Mouse (Mus musculus) ES-CJ7 (cell line): Measurements from ENCODE around the gene Pithd1.
A peak's percentile ranks its signal among the peaks of the same experiment; 100 is the strongest.

Source experiments
- DNase-seq: peaks from one replicate; pipeline ENCODE4 v3.0.0; 2011; ENCODE audit warnings: low read depth, low spot score

Gene Pithd1

DNA sequence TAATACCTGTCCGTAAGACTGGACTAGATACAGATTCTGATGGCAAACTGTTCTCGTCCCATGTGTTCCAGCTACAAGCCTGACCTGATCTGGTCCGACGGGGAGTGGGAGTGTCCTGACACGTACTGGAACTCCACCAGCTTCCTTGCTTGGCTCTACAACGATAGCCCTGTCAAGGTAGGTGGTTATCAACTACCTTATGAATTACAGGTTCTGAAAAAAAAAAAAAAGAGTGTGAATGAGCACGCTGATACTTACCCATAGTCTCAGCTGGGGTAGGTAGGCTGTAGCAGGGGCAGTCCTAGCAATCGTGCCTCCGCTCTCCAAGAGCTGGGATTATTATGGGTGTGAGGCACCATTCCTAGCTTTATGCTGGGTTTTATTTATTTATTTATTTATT is 57.2 kb downstream of the Pithd1 start:
- no peak for DNase-seq

DNA sequence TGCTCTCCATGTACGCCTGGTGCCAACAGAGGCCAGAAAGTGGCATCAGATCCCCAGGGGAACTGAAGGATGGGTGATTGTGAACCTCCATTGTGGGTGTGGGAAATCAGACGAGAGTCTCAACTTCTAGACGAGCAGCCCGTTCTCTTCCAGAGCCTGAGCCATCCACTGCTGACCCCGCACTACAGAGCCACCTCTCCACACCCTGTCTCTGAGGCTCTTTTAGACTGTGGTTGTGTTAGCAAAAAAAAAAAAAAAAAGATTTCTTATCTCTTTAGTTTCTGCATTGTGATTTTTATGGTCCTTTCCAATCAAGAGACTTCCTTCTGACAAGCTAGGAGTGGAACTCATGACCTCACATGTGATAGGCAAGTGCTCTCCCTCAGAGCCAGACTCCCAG is 57.7 kb downstream of the Pithd1 start:
- no peak for DNase-seq

DNA sequence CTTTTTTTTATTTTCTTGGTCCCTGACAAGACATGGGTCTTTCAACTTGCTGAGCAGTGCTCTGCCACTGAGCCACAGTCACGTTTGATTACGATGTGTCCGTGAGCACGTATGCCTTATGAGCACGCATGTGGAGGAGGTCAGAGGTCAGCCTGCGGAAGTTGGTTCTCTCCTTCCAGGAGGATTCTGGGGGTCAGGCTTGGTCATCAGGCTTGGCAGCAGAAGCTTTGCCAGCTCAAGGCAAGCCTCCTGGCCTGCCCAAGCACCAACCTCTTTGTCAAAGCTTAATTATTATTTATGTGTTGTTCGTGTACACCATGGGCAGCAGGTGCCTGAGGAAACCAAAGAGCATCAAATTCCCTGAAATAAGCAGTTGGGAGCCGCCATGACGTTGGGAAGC is 58.7 kb downstream of the Pithd1 start:
- DNase-seq: no peak

DNA sequence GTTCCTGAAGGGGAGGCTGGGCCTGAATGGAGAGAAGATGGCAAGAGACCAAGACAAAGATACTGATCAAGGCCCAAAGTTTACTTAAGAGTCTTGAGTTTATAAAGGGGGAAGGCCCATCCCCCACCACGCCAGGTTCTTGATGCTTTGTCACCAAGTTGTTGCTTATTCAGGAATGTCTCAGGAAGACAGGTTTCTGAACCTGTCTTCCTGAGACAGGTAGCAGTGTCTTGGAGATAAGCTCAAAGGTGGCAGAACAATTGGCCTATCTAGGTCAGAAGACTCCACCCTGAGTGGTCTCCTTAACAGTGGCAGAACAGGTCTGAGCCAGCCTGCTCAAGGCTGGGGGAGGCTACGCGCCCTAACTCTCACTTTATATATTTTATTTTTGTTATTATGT is 60.2 kb downstream of the Pithd1 start:
- peak; percentile 57 for DNase-seq

DNA sequence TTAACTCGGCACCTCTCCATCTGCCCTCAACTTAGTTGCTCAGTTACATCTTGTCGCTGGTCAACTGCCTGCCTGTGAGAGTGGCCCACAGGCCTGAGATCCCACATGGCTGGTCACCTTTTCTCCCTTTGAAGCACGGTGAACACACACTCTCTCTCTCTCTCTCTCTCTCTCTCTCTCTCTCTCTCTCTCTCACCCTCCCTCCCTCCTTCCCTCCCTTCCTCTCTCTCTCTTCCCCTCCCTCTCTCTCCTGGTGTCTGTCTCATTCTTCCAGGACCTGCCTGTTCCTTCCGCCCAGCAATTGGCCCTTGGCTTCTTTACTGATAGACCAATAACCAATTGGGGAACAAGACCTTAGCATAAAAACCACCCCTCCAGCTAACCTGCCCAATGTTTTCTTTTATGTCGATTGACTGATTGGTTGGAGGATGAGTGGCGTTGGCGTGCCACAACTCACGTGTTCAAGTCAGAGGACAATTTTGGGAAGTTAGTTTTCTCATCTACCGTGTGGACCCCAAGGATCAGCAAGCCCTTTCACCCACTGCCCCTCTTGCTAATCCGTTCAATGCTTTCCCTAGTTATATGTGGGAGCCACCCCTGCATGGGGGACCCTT is 60.8 kb downstream of the Pithd1 start:
- DNase-seq: no peak
